Mouse (Mus musculus) frontal cortex, postnatal 10 days (tissue): ENCODE measurements at regions not wholly inside any gene's neighbourhood (a gene's known extent, or its start where the extent isn't known, plus 50 kb on each side); places are given as distances from the start of the nearest gene placed in this dataset.

Experiments used
- DNase-seq, 2 experiments: peaks; one replicate each; pipeline ENCODE4 v3.0.0; 2022; ENCODE audit warnings: low spot score in 2 of 2, mixed read lengths in 1 of 2

DNA sequence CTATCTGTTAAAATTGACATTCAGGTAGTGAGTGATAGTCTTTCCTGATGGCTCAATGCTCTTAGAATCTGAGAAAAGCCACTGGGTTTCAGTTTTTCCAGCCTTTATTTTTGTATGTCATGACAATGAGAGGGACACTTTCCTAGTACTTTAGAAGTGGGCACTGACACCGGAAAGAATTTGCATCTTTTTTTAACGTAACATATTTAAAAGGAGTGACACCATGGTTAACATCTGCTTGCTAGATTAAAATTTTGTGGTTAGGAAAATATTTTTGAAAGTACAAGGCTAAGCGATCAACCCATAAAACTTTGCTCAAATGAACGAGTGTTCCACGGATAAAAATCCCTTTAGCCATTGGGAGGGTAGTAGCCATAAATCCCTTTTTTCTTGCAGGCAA, 174.7 kb downstream of the 1700129C05Rik start:
- DNase-seq: no peak

DNA sequence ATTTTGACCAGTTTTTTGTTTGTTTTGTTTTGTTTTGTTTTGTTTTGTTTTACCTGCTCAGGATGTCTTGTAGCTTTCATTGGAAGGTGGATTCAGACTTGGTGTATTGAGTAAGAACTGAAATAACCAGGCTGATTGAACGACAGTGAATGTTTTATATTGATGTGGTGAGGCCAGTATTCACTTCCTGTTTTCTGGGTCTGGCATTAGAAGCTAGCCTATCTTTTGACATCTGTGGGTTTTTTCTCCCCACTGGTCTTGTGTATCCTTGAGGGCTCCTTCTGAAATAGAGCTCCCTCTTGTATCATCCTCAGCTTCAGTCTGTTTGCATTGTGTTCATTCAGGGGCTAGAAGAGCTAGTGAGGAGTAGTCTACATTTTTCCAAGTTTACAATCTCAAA, 175.5 kb downstream of the 1700129C05Rik start:
- DNase-seq: no peak

DNA sequence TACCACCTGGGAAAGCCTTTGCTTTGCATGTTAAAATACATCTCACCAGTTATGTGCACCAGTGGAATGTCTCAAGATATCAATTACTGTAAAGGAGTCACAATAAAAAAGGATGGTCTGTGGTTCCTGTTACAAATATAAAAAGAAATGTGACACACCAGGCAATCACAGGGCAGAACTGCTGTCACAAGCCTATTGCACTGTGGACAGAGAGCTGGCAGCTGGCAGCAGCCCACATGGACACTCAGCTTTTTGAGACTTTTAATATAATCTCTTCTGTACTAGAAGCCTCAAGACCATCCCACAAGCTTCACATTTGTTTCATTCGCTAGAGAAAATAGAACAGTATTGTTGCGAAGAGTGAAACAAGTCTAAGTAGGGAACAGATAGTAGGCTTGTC, 197.7 kb downstream of the 1700129C05Rik start:
- DNase-seq: no peak

DNA sequence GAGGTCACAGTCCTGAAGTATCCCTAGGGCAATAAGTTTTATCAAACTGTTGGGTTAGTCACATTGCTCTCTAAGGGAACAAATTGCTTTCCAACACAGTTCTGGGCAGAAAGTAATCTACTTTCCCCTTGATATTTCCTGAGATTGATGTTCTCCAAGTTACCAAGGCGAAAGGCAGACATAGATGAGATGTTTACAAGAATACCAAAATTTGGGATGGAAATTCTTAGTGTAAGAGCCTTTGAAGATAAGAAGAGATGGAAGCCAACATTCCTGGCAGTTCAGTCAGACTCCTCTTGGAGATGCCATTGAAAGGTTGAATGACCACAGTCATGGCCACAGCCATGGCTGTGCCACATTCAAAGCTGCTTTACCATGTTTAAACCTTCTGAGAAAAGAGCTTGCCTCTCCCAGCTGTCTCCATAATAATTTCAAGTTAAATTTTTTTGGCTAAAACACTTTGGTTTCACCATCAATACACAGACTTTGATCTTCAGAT, 199.4 kb downstream of the 1700129C05Rik start:
- no peak for DNase-seq

DNA sequence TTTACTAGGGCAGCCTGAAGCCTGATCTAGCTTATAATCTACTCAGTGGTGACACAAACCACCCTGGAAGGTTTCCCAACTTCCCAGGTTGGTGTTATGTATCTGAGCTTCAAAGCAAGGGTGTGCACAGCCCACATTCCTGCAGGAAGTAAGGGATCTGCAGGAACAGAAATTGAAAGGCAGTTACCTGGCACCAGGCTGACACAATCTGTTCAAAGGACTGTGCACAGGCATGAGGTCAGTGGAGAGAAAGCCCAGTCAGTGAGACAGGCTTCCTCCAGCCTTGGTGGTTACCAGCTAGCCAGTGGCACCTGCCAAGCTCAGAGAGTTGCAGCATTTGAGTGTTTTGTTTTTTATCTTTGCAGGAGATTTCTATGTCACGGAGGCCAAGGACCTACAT, 203.6 kb downstream of the 1700129C05Rik start:
- DNase-seq: no peak

DNA sequence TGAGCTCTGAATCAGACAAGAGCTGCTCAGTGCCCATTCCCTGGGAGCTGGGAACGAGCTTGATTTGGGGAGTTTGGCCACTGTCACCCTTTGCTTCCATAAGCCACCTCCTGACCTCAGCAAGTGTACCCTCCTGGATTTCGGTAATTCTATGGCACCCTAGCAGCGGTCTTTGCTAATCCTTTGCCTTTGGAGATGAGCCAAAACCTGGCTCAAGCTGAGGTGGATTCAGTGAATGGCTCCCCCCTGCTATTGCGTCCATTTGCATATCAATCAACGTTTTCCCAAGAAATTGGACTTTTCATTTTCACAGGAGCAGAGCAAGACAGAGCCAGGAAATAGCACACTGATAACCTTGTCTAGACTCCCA, 204.1 kb downstream of the 1700129C05Rik start:
- DNase-seq: no peak

DNA sequence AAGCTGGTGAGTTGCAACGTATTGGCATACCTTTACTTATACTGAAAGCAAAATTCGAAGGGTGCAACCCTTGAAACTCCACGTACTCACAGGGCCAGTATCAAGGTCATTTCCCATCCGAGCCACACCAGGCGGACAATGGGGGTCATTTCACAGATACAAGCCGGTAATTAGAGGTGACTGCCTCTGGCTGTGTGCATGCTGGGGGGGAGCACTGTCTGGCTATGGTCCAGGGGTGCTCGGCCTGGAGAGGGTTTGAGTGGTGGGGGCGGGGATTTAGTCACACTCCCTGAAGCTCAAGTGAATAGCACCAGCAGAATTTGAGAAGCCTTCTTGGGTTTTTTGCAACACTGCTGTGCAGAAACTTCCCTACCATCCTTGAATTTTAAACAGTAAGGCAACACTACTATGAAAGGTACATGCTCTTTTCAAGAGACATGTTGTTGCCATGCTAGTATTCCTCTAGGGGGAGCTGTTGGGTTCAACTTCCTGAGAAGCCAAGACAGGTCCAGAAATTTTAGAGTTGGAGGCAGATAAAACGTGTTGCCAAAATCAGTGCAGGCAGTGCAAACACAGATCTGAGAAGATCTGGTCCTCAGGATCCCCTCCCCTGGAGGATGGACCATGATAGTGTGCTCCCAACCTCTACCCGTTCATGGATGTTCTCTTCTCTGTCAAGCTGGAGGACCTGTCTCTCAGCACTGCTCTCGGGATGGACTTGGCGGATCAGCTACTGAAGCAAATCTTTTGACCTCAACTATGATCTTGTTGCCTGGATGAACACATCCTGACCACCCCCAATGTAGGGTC, 204.7 kb downstream of the 1700129C05Rik start:
- DNase-seq: no peak

DNA sequence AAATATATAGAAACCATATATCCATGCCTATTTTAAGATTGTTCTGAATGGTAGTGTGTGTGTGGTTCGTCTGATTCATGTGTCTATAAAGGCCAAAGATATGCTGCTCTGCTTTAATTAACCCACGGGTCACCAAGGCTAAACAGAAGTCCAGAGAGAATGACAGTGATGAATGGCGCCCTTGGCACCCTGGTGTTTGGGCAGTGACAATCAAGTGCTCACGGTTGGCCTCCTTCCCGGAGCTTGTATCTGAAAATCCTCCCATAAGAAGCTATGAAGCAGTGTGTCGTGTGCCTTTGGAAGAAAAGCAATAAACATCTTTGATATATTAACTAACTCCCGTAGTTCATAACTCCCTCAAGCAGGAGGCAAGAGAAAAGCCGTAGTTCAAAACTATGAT, 205.4 kb downstream of the 1700129C05Rik start:
- no peak for DNase-seq

DNA sequence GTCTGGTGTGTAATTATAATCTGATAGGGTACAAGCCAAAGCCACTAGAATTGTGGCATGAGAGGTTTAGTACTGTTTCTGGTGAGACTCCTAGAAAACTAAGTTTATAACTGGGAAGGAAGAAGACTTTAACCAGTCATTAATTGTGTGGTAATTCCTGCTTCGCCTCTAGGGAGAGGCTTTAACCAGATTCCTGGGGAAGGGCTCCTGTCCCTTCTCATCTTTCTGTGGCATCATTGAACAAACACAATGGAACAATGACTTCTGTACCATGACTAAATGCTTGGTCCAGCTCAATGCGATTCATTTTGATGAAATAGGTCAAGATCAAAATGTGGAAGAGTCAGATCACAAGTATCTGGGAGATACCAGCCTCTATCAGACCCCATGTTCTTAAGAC, 206.6 kb downstream of the 1700129C05Rik start:
- DNase-seq: no peak

DNA sequence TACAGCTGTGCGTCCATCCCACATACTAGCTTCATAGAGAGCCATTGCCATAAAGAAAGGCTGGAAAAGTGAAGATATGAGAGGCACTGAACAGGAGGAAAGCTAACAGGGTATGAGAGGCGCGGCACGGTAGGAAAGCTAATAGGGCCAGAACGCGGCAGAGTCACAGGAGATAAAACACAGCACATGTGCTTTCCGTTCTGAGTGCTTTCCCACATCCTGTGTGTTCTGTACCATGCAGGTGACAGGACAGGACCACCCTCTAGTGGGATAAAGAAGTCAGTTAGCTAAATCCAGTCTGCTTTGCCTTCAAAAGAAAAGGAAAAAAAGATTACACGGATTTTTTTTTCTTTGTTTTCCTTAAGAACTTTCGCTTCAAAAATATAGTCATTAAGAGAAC, 224.8 kb downstream of the 1700129C05Rik start:
- DNase-seq: no peak

DNA sequence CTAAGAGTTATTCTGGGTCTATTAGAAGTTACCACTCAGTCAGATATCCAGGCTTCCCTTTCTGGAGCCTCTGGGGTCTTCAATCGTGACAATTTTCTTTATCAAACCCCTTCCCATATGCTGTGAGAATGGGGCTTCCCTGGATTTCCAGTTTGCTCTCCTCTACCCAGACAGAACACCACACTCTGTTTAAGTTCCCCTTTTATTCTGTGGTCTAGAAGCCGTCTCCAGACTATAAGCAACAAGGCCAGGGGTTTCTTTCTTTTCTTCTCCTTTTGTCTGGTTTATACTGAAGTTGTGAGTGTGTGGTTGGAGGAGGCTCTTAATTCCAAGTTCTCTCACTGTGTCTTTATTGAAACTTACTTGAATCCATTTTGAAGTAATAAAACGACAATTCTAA, 225.5 kb downstream of the 1700129C05Rik start:
- DNase-seq: no peak

DNA sequence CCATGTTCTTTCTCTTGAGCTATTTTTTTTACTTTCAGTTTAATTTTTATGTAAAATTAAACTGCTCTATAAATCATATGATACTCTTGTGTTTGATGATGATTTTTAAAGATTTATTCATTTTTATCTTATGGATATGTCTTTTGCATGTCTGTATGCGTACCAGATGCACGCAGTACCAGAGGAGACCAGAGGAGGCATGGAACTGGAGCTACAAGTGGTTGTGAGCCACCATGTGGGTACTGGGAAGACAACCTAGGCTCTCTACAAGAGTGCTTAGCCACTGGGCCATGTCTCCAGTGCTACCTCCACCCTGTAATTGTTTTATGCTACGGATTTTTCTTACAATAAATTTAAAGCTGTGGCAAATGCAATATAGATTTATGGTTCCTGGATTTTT, 227.8 kb downstream of the 1700129C05Rik start:
- no peak for DNase-seq

DNA sequence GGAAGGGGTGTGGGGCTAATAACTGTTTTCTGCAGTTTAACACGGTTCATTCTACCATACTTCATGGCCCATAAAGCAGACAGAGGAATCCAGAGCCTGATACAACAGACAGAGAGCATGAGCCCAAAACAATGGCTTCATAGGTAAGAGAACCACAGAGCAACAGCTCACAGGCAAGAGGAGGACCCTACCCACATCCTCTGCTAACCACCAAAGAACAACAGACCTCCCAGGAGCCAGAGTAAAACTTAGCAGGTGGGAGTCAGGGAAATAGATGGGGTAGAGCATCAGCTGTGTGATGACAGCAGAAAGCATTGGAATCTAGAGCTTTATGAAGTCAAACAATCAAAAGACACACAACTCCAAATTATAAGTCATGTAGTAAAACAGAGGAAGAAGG, 231.8 kb downstream of the 1700129C05Rik start:
- DNase-seq: no peak

DNA sequence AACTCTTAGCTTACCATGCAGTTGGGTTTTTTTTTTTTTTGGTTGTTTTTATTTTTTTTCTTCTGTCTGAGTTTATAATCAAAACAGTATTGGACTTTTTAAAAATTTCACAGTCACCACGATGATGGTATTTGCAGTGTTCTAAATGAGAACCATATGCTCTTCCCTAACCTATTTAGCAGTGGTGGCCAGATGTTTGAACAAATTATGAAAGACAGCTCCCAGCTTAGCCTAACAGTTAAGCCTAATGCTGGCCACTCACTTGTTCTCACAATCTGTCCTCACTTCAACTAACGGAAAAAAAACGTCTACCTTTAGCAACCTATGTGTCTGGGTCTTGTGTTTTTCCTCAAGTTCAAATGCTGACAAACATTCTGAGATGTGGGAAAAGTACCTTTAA, 234.8 kb downstream of the 1700129C05Rik start:
- no peak for DNase-seq

DNA sequence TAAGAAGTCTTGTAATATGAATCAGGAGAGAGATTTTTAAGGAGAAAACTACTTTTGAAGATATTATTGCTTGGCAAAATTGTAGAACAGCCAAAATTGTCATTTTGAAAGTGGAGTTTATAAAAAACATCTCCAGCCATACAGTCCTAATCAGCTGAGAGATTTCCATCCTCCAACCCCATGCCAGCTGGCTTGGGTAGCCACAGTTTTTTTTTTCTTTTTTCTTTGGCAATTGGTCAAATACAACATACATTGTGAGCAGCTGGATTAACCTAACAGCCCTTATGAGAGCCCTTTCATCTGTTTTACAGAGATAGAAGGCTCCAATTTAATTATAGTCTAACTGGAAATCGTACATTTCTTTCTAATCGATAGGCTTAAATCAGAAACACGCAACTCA, 235.3 kb downstream of the 1700129C05Rik start:
- no peak for DNase-seq

DNA sequence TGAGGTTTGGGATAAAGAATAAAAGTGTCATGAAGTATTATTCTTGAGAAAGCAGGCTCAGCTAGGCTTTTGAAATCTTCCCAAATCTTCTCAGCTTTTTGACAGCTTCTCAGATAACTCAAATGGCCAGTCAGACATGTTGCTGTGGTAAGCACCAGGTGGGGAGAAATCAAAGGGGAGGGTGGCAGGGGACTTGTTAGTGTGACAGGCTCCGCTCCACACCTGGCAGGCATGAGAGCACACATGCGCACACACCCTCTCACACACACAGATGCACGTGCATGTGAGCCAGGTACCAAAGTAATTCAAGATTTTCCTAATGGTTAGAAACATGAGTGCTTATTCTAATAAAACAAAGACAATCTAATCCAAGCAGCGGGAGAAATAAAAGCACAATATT, 236.1 kb downstream of the 1700129C05Rik start:
- no peak for DNase-seq

DNA sequence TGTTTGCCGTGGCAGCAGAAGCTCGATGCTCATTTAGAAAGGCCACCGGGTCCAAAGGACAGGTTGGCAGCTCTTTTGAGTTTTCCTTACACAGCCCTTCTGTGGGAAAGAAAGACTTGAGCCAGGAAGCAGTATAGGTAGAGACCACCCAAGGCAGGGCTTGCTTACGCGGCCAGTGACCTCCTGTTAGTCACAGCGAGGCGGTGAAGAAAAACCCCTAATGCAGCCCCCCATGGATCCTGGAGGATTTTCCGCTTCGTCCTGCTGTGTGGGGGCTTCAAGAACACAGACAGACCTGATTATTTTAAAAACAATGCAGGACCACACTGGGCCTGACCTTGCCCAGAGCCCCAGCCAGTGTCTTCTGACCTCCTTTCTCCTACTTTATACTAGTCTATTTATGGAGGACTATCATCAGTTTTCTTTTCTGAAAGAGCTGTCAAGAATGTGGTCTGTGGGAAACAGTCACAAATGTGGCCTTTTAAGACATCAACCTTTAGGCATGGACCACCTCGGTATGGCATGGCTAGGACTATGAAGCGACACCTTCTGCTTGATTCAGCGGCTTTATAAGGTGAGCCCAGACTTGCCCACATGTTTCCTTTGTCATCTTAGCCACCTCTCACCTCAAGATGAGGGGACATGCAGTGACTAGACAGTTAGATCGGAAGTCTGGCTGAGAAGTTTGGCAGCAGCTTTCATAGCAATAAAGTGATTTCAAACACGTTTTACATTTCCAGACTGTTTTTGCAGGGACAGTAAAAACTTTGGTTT, 274.3 kb downstream of the 1700129C05Rik start:
- no peak for DNase-seq

DNA sequence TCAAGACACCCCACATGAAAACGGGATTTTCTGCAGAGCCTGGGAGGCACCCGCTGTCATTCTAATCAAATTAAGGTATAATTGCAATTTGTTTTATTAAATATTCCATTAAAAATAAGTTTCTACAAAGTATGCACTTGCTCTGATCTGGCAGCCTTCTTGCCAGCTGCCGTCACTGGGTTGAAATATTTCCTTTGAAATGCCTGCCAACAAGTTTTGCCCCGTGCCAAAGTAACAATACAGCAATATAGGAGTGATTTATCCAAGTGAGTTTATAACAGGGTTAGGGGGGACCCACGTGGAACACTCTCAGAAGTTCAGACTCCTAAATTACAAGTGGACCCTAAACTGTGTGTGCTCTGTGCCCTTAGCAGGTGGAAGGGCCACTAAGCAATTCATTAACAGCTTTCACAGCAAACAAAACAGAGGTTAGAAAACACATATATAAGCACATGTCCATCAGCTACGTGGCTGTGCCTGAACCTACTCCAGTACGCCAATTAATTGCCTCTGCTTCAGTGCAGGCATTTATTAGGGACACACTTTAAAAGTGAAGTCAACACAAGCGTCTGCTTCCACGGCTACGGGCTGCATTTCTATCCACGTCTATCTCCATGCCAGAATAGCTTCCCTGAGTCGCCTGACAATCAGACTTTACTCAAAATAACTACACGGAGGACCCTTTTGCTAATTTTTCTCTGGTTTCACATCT, 275.1 kb downstream of the 1700129C05Rik start:
- no peak for DNase-seq

DNA sequence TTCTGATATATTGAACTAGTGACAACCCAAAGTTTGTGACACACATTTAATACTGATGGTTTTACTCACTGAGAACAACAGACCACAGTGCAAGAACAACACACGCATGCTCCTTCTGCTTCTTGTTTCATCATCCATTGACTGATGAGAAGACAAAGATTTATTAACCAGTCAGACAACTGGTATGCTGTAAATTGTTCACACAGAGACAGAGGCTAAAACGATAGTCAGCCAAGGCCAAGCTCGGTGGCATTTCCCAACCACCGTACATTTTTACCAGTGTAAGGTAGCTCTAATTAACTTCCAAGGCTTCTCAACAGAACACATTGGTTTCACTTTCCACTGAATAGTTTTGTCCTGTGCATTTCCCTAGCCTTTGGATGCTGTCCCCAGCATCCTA, 287.8 kb downstream of the 1700129C05Rik start:
- no peak for DNase-seq

DNA sequence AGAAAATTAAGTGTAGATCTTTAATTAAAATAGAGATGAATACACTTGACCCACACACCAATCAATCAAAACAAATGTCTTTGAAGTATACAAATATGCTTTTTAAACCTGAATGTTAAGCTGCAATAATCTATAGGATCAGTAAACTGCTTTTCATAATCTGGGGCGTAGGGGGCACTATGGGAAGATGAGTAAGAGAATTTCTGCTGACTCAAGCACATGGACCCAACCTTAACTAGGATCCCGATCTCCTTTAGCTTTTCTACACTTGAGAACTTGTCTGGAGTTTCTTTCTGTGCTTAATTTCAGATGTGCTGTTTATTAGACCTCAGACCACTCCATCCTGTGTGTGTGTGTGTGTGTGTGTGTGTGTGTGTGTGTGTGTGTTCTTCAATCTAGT, 298.1 kb downstream of the 1700129C05Rik start:
- no peak for DNase-seq

DNA sequence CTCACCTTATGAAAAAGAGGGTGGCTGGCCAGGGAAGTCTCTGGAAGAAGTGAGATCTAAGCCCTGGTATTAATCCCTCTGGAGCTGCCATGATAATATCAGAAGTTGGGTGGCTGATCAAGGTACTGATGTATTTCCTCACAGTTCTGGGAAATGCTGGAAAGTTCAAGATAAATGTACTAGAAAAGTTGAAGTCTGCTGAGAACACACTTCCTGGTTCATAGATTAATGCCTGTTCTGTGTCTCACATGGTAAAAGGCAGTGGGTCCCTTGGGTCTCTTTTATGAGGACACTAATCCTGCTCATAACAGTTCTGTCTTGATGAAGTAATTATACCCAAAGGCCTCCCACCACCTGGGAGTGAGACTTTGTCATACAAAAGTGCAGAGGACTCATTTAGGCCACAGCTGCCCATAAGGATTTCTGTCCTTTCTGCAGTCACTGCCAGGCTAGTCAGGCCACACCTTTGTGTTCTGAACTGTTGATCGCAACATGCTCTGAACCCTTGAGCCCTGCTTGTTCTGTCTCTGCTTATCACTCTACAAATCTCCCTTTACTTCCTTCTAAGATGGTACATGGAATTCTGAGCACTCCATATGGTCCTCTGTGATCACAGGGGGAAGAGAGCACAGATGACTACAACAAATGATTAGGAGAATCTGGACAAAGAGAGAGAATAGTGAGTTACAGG, 300.4 kb downstream of the 1700129C05Rik start:
- DNase-seq: no peak

DNA sequence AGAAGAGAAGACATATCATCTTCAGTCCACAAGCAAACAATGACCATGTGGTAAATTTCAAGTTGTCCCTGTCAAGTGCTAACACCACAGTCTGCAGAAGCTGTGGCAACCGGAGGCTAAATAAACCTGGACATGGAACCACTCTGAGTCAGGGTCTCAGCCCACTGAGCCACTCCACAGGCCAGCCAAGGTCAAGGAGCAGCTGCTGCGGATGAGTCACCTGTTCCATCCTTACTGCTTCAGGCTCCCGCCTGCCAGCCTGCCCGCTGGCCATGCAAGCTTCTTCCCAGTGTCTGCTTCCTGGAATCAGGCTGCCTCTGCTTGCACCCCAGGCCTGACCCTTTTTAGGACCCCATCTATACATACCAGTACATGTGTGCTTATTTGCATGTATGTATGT, 319.8 kb downstream of the 1700129C05Rik start:
- no peak for DNase-seq
